Mouse (Mus musculus) heart, postnatal 10 days (tissue): Measurements from ENCODE around the gene Slc25a22. TPM values are rescaled to one million over a fixed set of nuclear protein-coding genes. Genes with fewer than 3 reads are reported as not detected.

Experiments
- DNase-seq, 2 experiments: peaks; one replicate each; pipeline ENCODE4 v3.0.0; 2021
- intact Hi-C: fragments of 180-260 bp; cut with DNase I; formaldehyde crosslinking; loops from one replicate; pipeline ENCODE4 v1.15.1; 2025
- total RNA-seq, 2 experiments: library from RNA; stranded (reverse); gene quantifications; 2 replicates each; pipeline ENCODE4 v1.2.3; 2021

Gene Slc25a22
- total RNA-seq, 2 experiments from 2014 or later, result 53.3 to 59.8 TPM

GRCm38 (mm10) chr7:141438201-141438968 is 693 bp upstream of the Slc25a22 start:
- intact Hi-C loops, result no loop called here
- no peak for DNase-seq

GRCm38 (mm10) chr7:141436523-141436892 is 1.2 kb downstream of the Slc25a22 start:
- DNase-seq, result no peak
- intact Hi-C loops, result no loop called here

GRCm38 (mm10) chr7:141435856-141436522 is 1.7 kb downstream of the Slc25a22 start:
- no peak for DNase-seq
- intact Hi-C loops, result no loop called here

GRCm38 (mm10) chr7:141435129-141435855 is 2.4 kb downstream of the Slc25a22 start:
- intact Hi-C loops, result no loop called here
- peak; percentile 71 to 75 for DNase-seq

- peak; percentile 60 to 69 for DNase-seq
- intact Hi-C loops, result no loop called here
These were observed 3.2 kb downstream of the Slc25a22 start for GRCm38 (mm10) chr7:141434464-141434863.

- no peak for DNase-seq
- intact Hi-C loops, result no loop called here
These were observed 3.9 kb downstream of the Slc25a22 start for GRCm38 (mm10) chr7:141433517-141434400.

GRCm38 (mm10) chr7:141432741-141433516 is 4.8 kb downstream of the Slc25a22 start:
- intact Hi-C loops, result no loop called here
- DNase-seq, result peak; percentile 83

- DNase-seq, result peak; percentile 74 to 78
- intact Hi-C loops, result no loop called here
These were observed 5.5 kb downstream of the Slc25a22 start for GRCm38 (mm10) chr7:141432186-141432611.

- intact Hi-C loops, result no loop called here
- DNase-seq, result no peak
These were observed 6.1 kb downstream of the Slc25a22 start for GRCm38 (mm10) chr7:141431434-141432185.

GRCm38 (mm10) chr7:141430585-141431240 is 7.0 kb downstream of the Slc25a22 start:
- DNase-seq, result no peak
- intact Hi-C loops, result no loop called here

- intact Hi-C loops, result no loop called here
- DNase-seq, result peak; percentile 38 to 49
These were observed 7.7 kb downstream of the Slc25a22 start for GRCm38 (mm10) chr7:141429840-141430584.

GRCm38 (mm10) chr7:141429310-141429709 is 8.4 kb downstream of the Slc25a22 start, which contains the start of gene Cend1:
Gene Cend1 (minus strand): TSS chr7:141429491.
- peak; percentile 57 to 65 for DNase-seq
- intact Hi-C loops, result no loop called here

- no peak for DNase-seq
- intact Hi-C loops, result no loop called here
These were observed 9.0 kb downstream of the Slc25a22 start for GRCm38 (mm10) chr7:141428701-141429100.

GRCm38 (mm10) chr7:141426948-141427730 is 10.6 kb downstream of the Slc25a22 start:
- intact Hi-C loops, result no loop called here
- DNase-seq, result no peak

- intact Hi-C loops, result no loop called here
- no peak for DNase-seq
These were observed 13.9 kb downstream of the Slc25a22 start for GRCm38 (mm10) chr7:141423811-141424210.

GRCm38 (mm10) chr7:141420030-141420702 is 17.5 kb downstream of the Slc25a22 start:
- intact Hi-C loops, result no loop called here
- no peak for DNase-seq
